Mouse (Mus musculus): ENCODE data around the gene Snd1. TPM values are rescaled to one million over a fixed set of nuclear protein-coding genes. Genes with fewer than 3 reads are reported as not detected.

Gene Snd1
- polyA plus RNA-seq, 2 experiments: 104 to 120 TPM

GRCm38 (mm10) chr6:28642909-28643308 is 168.0 kb downstream of the Snd1 start:
- 61% methylated on average over 2 of the region's 2 CpGs for WGBS
- H3K27ac ChIP-seq (replicated peaks; ENCODE audit: low read depth, low read length): no peak overlapping the region
- no peak overlapping the region for H3K4me2 ChIP-seq (replicated peaks; ENCODE audit: low read depth, low read length, severe bottlenecking)

GRCm38 (mm10) chr6:28645231-28645630 is 170.3 kb downstream of the Snd1 start:
- no peak for TF ChIP-seq POLR2A (IDR thresholded peaks at IDR 0.05; ENCODE audit: borderline replicate concordance, extremely low read depth, insufficient read depth, insufficient read length)
- ATAC-seq (ENCODE audit: low FRiP score, low read depth) (no peak), DNase-seq (ENCODE audit: low spot score) (no peak)
- no peak overlapping the region for H3K4me2 ChIP-seq (replicated peaks; ENCODE audit: low read depth, low read length, severe bottlenecking)
- peaks cover 4% of the 10 kb centered on the region; the same call in 1 of the 2 replicates for H3K4me1 ChIP-seq (ENCODE audit: control insufficient read depth, insufficient read depth, low read length)
- no peaks in the 10 kb centered on the region for H3K9me3 ChIP-seq (ENCODE audit: control insufficient read depth, low read length)
- no peak overlapping the region for H3K27ac ChIP-seq (replicated peaks; ENCODE audit: low read depth, low read length)
- no peaks in the 10 kb centered on the region for H3K27me3 ChIP-seq (ENCODE audit: control insufficient read depth, insufficient read depth, low read length)
- H3K9ac ChIP-seq (ENCODE audit: low read depth, low read length, severe bottlenecking): no peak overlapping the region
- H3K4me3 ChIP-seq (replicated peaks; ENCODE audit: low read length): no peak overlapping the region
- no peaks in the 10 kb centered on the region for H3K36me3 ChIP-seq (ENCODE audit: control insufficient read depth, insufficient read depth, low read length)

More at GRCm38 (mm10) chr6:28642909-28643308, 168.0 kb downstream of the Snd1 start:
- ATAC-seq (ENCODE audit: low FRiP score, low read depth): no peak
- no peak for DNase-seq (ENCODE audit: low spot score)
- Histone ChIP-seq H3K4me3 (replicated peaks; ENCODE audit: low read length) (no peak overlapping the region), H3K27me3 (ENCODE audit: control insufficient read depth, insufficient read depth, low read length) (no peaks in the 10 kb centered on the region), H3K9ac (ENCODE audit: low read depth, low read length, severe bottlenecking) (no peak overlapping the region), H3K36me3 (ENCODE audit: control insufficient read depth, insufficient read depth, low read length) (no peaks in the 10 kb centered on the region), H3K4me1 (ENCODE audit: control insufficient read depth, insufficient read depth, low read length) (peaks cover 4% of the 10 kb centered on the region; the same call in 1 of the 2 replicates), H3K9me3 (ENCODE audit: control insufficient read depth, low read length) (no peaks in the 10 kb centered on the region)
- TF ChIP-seq POLR2A (IDR thresholded peaks at IDR 0.05; ENCODE audit: borderline replicate concordance, extremely low read depth, insufficient read depth, insufficient read length): no peak

GRCm38 (mm10) chr6:28656511-28656910 is 181.6 kb downstream of the Snd1 start:
- Histone ChIP-seq H3K4me3 (replicated peaks; ENCODE audit: low read length) (no peak overlapping the region), H3K36me3 (ENCODE audit: control insufficient read depth, insufficient read depth, low read length) (no peaks in the 10 kb centered on the region), H3K4me1 (ENCODE audit: control insufficient read depth, insufficient read depth, low read length) (no peaks in the 10 kb centered on the region), H3K27ac (replicated peaks; ENCODE audit: low read depth, low read length) (no peak overlapping the region), H3K4me2 (replicated peaks; ENCODE audit: low read depth, low read length, severe bottlenecking) (no peak overlapping the region), H3K27me3 (ENCODE audit: control insufficient read depth, insufficient read depth, low read length) (no peaks in the 10 kb centered on the region), H3K9ac (ENCODE audit: low read depth, low read length, severe bottlenecking) (no peak overlapping the region), H3K9me3 (ENCODE audit: control insufficient read depth, low read length) (no peaks in the 10 kb centered on the region)
- TF ChIP-seq POLR2A (IDR thresholded peaks at IDR 0.05; ENCODE audit: borderline replicate concordance, extremely low read depth, insufficient read depth, insufficient read length): no peak
- DNase-seq (ENCODE audit: low spot score) (no peak), ATAC-seq (ENCODE audit: low FRiP score, low read depth) (no peak)
- WGBS: 91% methylated on average over 5 of the region's 5 CpGs

GRCm38 (mm10) chr6:28663004-28663403 is 188.1 kb downstream of the Snd1 start:
- whole genome bisulfite sequencing: 78% methylated on average over 3 of the region's 3 CpGs
- DNase-seq (ENCODE audit: low spot score) (no peak), ATAC-seq (ENCODE audit: low FRiP score, low read depth) (no peak)
- Histone ChIP-seq H3K9ac (ENCODE audit: low read depth, low read length, severe bottlenecking) (no peak overlapping the region), H3K4me2 (replicated peaks; ENCODE audit: low read depth, low read length, severe bottlenecking) (no peak overlapping the region), H3K36me3 (ENCODE audit: control insufficient read depth, insufficient read depth, low read length) (no peaks in the 10 kb centered on the region), H3K27ac (replicated peaks; ENCODE audit: low read depth, low read length) (no peak overlapping the region), H3K9me3 (ENCODE audit: control insufficient read depth, low read length) (no peaks in the 10 kb centered on the region), H3K27me3 (ENCODE audit: control insufficient read depth, insufficient read depth, low read length) (no peaks in the 10 kb centered on the region), H3K4me1 (ENCODE audit: control insufficient read depth, insufficient read depth, low read length) (no peaks in the 10 kb centered on the region), H3K4me3 (replicated peaks; ENCODE audit: low read length) (no peak overlapping the region)
- TF ChIP-seq POLR2A (IDR thresholded peaks at IDR 0.05; ENCODE audit: borderline replicate concordance, extremely low read depth, insufficient read depth, insufficient read length): no peak

- TF ChIP-seq POLR2A (IDR thresholded peaks at IDR 0.05; ENCODE audit: borderline replicate concordance, extremely low read depth, insufficient read depth, insufficient read length): no peak
Observed at GRCm38 (mm10) chr6:28663670-28664069, 188.7 kb downstream of the Snd1 start.

GRCm38 (mm10) chr6:28664716-28665115 is 189.8 kb downstream of the Snd1 start:
- Histone ChIP-seq H3K4me2 (replicated peaks; ENCODE audit: low read depth, low read length, severe bottlenecking) (no peak overlapping the region), H3K9me3 (ENCODE audit: control insufficient read depth, low read length) (no peaks in the 10 kb centered on the region), H3K4me1 (ENCODE audit: control insufficient read depth, insufficient read depth, low read length) (no peaks in the 10 kb centered on the region), H3K4me3 (replicated peaks; ENCODE audit: low read length) (no peak overlapping the region), H3K36me3 (ENCODE audit: control insufficient read depth, insufficient read depth, low read length) (0 out of 2 replicates have a peak, but pooled peaks cover 4% of the 10 kb centered on the region), H3K9ac (ENCODE audit: low read depth, low read length, severe bottlenecking) (no peak overlapping the region), H3K27ac (replicated peaks; ENCODE audit: low read depth, low read length) (no peak overlapping the region), H3K27me3 (ENCODE audit: control insufficient read depth, insufficient read depth, low read length) (no peaks in the 10 kb centered on the region)
- WGBS: 68% methylated on average over 3 of the region's 3 CpGs
- ATAC-seq (ENCODE audit: low FRiP score, low read depth) (no peak), DNase-seq (ENCODE audit: low spot score) (no peak)
- no peak for TF ChIP-seq POLR2A (IDR thresholded peaks at IDR 0.05; ENCODE audit: borderline replicate concordance, extremely low read depth, insufficient read depth, insufficient read length)

More at GRCm38 (mm10) chr6:28663670-28664069, 188.7 kb downstream of the Snd1 start:
- WGBS: 90% methylated on average over 5 of the region's 5 CpGs
- Histone ChIP-seq H3K9ac (ENCODE audit: low read depth, low read length, severe bottlenecking) (no peak overlapping the region), H3K36me3 (ENCODE audit: control insufficient read depth, insufficient read depth, low read length) (no peaks in the 10 kb centered on the region), H3K9me3 (ENCODE audit: control insufficient read depth, low read length) (no peaks in the 10 kb centered on the region), H3K27me3 (ENCODE audit: control insufficient read depth, insufficient read depth, low read length) (no peaks in the 10 kb centered on the region), H3K4me1 (ENCODE audit: control insufficient read depth, insufficient read depth, low read length) (no peaks in the 10 kb centered on the region), H3K4me2 (replicated peaks; ENCODE audit: low read depth, low read length, severe bottlenecking) (no peak overlapping the region), H3K27ac (replicated peaks; ENCODE audit: low read depth, low read length) (no peak overlapping the region), H3K4me3 (replicated peaks; ENCODE audit: low read length) (no peak overlapping the region)
- ATAC-seq (ENCODE audit: low FRiP score, low read depth) (no peak), DNase-seq (ENCODE audit: low spot score) (no peak)
